Mouse (Mus musculus): ENCODE measurements around the gene Msrb2.

DNA sequence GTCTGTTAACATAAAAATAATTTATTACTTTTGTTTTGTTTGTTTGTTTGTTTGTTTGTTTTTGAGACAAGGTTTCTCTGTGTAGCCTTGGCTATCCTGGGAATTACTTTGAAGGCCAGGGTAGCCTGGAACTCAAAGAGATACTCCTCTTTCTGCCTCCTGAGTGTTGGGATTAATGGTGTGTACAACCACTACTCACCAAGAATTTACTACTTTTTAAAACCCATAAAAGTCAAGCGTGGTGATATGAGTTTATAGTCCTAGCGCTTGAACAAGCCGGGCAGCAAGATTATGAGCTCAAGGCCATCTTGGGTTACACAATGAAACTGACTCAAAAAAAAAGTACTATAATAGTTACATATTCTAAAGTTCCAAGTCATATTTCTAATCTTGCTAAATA, 20.4 kb downstream of the Msrb2 start:
- TF ChIP-seq CTCF (IDR thresholded peaks at IDR 0.05; ENCODE audit: low read depth, low read length) = no peak
- TF ChIP-seq TAL1 (conservative IDR thresholded peaks at IDR 0.05; ENCODE audit: low read depth, low read length) = no peak
- no peak for TF ChIP-seq POLR2AphosphoS5 (IDR thresholded peaks at IDR 0.05; ENCODE audit: insufficient replicate concordance, low read depth, low read length)
- no peak for TF ChIP-seq GATA1 (IDR thresholded peaks at IDR 0.05; ENCODE audit: borderline replicate concordance, low read length)

Measured in G1E (cell line).